Mouse (Mus musculus): ENCODE data around the gene Diexf. TPM values are rescaled to one million over a fixed set of nuclear protein-coding genes. Genes with fewer than 3 reads are reported as not detected.

The Diexf gene
- polyA plus RNA-seq, 1 experiment from 2014 or later = 7.4 TPM

DNA sequence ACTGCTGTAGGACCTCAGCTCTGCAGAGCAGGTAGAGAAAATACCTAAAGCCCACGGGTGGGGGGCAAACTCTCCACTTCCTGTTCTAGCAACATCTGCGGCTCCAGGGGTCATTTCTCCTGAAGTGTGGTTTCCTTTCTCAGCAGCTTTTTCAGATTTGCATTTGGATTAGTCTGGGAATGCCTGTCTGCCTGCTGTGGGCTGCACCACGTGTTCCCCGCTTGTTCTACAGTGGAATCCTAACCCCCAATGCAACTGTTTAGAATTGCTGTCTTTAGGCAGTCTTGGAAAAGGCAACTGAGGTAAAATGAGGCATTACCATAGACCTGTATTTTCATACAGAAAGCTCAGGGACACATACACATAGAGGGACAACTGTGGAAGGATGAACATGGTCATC lies 28.0 kb downstream of the Diexf start:
- Histone ChIP-seq H3K4me2 (ENCODE audit: low read length) (no peak overlapping the region), H3K9me3 (ENCODE audit: control insufficient read depth, low read length) (no peaks in the 10 kb centered on the region), H3K4me3 (ENCODE audit: low read length) (no peak overlapping the region), H3K27me3 (replicated peaks; ENCODE audit: control insufficient read depth, insufficient read depth, low read length) (no peaks in the 10 kb centered on the region), H3K36me3 (ENCODE audit: control insufficient read depth, insufficient read depth, low read length) (peaks cover 17% of the 10 kb centered on the region), H3K27ac (ENCODE audit: low read depth, low read length) (no peak overlapping the region), H3K9ac (ENCODE audit: low read depth, low read length) (no peak overlapping the region), H3K4me1 (ENCODE audit: control insufficient read depth, insufficient read depth, low read depth, low read length) (no peaks in the 10 kb centered on the region)
- 54% methylated on average over 4 of the region's 4 CpGs for WGBS
- no peak for ATAC-seq

DNA sequence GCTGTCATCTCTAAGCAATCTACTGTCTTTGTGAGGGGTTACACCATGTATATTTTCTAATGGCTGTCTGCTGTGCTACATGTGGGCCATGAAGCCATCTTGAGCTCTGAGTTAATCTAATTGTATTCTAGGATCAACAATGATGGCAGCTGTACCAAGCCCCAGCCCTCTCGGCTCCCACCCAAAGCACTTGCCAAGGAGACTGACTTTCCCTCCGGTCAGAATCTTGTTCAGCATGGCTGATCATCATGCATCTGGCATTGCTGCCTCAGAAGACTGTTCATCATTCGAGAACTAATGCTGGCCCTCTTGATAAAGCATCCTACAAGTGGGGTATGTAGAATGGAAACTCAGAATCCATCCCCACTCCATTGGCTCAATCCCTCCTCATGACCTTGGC lies 31.1 kb downstream of the Diexf start:
- Histone ChIP-seq H3K27ac (ENCODE audit: low read depth, low read length) (no peak overlapping the region), H3K4me3 (ENCODE audit: low read length) (no peak overlapping the region), H3K27me3 (replicated peaks; ENCODE audit: control insufficient read depth, insufficient read depth, low read length) (no peaks in the 10 kb centered on the region), H3K9me3 (ENCODE audit: control insufficient read depth, low read length) (no peaks in the 10 kb centered on the region), H3K36me3 (ENCODE audit: control insufficient read depth, insufficient read depth, low read length) (peaks cover 2% of the 10 kb centered on the region; the same call in 1 of the 2 replicates), H3K4me1 (ENCODE audit: control insufficient read depth, insufficient read depth, low read depth, low read length) (no peaks in the 10 kb centered on the region), H3K9ac (ENCODE audit: low read depth, low read length) (no peak overlapping the region), H3K4me2 (ENCODE audit: low read length) (no peak overlapping the region)
- WGBS = 84% methylated on average over 3 of the region's 3 CpGs
- ATAC-seq = no peak

DNA sequence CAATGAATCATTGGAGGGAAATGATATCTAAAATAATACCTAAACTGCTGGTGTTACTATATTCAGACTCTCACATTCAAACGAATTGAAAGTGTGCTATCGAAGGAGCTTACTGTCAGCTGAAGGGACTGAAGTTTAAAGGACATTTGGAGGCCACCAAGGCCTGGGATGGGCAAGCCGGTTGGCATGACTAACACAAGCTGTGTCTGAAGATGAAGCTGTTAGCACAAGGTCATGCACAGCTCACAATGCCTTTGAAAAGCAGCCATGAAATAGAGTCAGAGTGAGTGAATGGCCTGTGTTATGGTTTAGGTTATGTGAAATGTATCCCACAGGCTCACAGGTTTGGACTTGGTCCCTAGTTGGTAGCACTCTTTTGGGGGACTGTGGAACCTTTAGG lies 36.5 kb downstream of the Diexf start:
- Histone ChIP-seq H3K4me2 (ENCODE audit: low read length) (no peak overlapping the region), H3K9me3 (ENCODE audit: control insufficient read depth, low read length) (no peaks in the 10 kb centered on the region), H3K4me3 (ENCODE audit: low read length) (no peak overlapping the region), H3K4me1 (ENCODE audit: control insufficient read depth, insufficient read depth, low read depth, low read length) (peaks cover 2% of the 10 kb centered on the region; the same call in 1 of the 2 replicates), H3K27me3 (replicated peaks; ENCODE audit: control insufficient read depth, insufficient read depth, low read length) (no peaks in the 10 kb centered on the region), H3K36me3 (ENCODE audit: control insufficient read depth, insufficient read depth, low read length) (no peaks in the 10 kb centered on the region), H3K9ac (ENCODE audit: low read depth, low read length) (no peak overlapping the region), H3K27ac (ENCODE audit: low read depth, low read length) (no peak overlapping the region)
- no peak for ATAC-seq
- 91% methylated on average over 3 of the region's 3 CpGs for WGBS

DNA sequence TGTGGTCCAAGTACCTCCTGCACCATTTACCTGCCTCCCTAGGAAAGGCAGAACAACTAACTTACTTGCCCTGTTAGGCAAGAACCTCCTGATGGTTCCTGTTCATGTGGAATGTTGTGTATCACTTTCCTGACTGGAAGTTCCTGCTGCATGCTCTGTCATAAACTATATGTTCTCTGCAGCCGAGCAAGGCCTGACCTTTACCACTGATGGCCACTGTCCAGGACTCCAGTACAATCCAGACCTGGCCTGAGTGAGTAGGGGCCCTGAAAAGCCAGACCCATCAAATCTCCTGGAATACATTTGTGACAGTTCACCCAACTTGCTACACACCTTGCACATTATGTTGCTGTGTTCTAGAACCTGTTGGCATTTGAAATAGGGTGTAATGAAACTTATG lies 37.3 kb downstream of the Diexf start:
- no peak overlapping the region for H3K27ac ChIP-seq (ENCODE audit: low read depth, low read length)
- H3K9ac ChIP-seq (ENCODE audit: low read depth, low read length) = no peak overlapping the region
- WGBS = 83% methylated on average over 1 of the region's 1 CpGs
- ATAC-seq = no peak
- no peaks in the 10 kb centered on the region for H3K9me3 ChIP-seq (ENCODE audit: control insufficient read depth, low read length)
- H3K4me3 ChIP-seq (ENCODE audit: low read length) = no peak overlapping the region
- H3K27me3 ChIP-seq (replicated peaks; ENCODE audit: control insufficient read depth, insufficient read depth, low read length) = no peaks in the 10 kb centered on the region
- no peak overlapping the region for H3K4me2 ChIP-seq (ENCODE audit: low read length)
- H3K36me3 ChIP-seq (ENCODE audit: control insufficient read depth, insufficient read depth, low read length) = no peaks in the 10 kb centered on the region
- H3K4me1 ChIP-seq (ENCODE audit: control insufficient read depth, insufficient read depth, low read depth, low read length) = peaks cover 2% of the 10 kb centered on the region; the same call in 1 of the 2 replicates

DNA sequence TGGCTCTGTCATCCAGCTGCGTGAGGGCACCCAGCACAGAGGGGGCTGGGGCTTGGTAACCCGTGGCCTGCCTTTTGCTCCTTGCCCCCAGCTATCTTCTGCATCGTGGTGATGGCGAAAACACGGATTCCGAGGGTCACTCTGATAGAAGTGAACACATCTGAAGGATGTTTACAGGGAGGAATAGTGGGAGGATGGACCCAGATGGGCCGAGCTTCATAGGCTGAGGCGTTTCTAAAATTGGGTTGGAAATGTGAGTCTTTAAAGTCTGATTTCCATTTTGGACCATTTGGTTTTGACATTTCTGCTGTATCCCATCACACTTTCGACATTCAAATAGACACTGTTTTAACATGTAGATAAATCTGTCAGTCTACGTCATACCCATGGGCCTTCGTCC lies 39.2 kb downstream of the Diexf start:
- Histone ChIP-seq H3K9ac (ENCODE audit: low read depth, low read length) (no peak overlapping the region), H3K4me3 (ENCODE audit: low read length) (no peak overlapping the region), H3K36me3 (ENCODE audit: control insufficient read depth, insufficient read depth, low read length) (no peaks in the 10 kb centered on the region), H3K9me3 (ENCODE audit: control insufficient read depth, low read length) (no peaks in the 10 kb centered on the region), H3K27ac (ENCODE audit: low read depth, low read length) (peak overlapping the region; percentile 24; the same call in 1 of the 2 replicates), H3K4me2 (ENCODE audit: low read length) (no peak overlapping the region), H3K27me3 (replicated peaks; ENCODE audit: control insufficient read depth, insufficient read depth, low read length) (no peaks in the 10 kb centered on the region), H3K4me1 (ENCODE audit: control insufficient read depth, insufficient read depth, low read depth, low read length) (peaks cover 11% of the 10 kb centered on the region)
- 88% methylated on average over 11 of the region's 11 CpGs for WGBS
- no peak for ATAC-seq

DNA sequence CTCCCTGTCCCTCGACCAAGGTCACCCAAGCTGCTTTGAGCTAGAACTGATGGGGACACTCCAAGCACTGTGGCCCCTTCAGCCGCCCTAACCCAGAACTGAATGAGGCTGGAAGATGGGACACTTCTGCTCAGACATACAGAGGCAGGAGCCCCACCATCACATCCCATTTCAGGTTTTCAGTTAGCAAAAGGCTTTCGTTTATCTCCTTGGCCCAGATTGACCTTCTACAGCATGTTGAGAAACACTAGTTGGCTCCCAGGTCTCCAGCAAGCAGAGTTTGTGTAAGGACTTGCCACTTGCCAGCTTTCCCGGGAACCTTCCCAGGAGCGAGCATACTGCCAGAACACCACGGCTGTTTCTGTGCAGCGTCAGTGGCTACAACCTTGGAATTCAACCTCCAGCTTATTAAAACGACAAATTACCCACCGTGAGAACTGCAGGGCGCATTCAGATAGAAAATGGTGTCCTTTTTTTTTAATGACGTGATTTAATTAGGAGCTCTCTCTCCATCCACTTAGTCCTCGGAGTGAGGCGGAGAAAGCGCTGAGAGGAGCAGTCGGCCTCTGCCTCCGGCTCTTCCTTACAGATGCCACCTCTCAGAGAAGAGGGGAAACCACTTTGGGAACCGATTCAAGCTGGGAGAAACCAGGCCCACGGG lies 39.7 kb downstream of the Diexf start:
- no peak overlapping the region for H3K4me3 ChIP-seq (ENCODE audit: low read length)
- H3K27me3 ChIP-seq (replicated peaks; ENCODE audit: control insufficient read depth, insufficient read depth, low read length) = no peaks in the 10 kb centered on the region
- no peak overlapping the region for H3K4me2 ChIP-seq (ENCODE audit: low read length)
- H3K27ac ChIP-seq (ENCODE audit: low read depth, low read length) = peak overlapping the region; percentile 24; the same call in 1 of the 2 replicates
- peak; percentile 67 for ATAC-seq
- no peaks in the 10 kb centered on the region for H3K9me3 ChIP-seq (ENCODE audit: control insufficient read depth, low read length)
- 50% methylated on average over 18 of the region's 18 CpGs for WGBS
- H3K4me1 ChIP-seq (ENCODE audit: control insufficient read depth, insufficient read depth, low read depth, low read length) = peaks cover 11% of the 10 kb centered on the region
- no peaks in the 10 kb centered on the region for H3K36me3 ChIP-seq (ENCODE audit: control insufficient read depth, insufficient read depth, low read length)
- no peak overlapping the region for H3K9ac ChIP-seq (ENCODE audit: low read depth, low read length)

DNA sequence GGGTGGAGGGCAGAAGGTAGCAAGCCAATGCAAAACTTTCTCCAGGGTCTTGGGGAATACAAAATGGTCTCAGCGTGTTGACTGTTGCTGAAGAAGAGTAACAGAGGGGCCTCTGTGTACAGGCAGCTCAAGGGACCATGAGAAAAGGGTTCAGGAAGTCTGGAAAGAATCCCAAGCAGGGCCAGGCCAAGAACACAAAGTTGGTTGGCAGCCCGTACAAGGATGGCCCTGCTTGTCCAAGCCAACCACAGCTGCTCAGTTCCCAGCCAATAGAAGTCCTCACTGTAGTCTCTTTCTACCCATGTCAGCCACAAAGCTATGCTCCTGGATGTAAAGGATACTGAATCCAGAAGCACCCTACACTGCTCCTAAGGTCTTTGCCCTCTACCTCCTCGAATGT lies 40.4 kb downstream of the Diexf start:
- Histone ChIP-seq H3K27me3 (replicated peaks; ENCODE audit: control insufficient read depth, insufficient read depth, low read length) (no peaks in the 10 kb centered on the region), H3K9ac (ENCODE audit: low read depth, low read length) (no peak overlapping the region), H3K4me3 (ENCODE audit: low read length) (no peak overlapping the region), H3K36me3 (ENCODE audit: control insufficient read depth, insufficient read depth, low read length) (no peaks in the 10 kb centered on the region), H3K4me2 (ENCODE audit: low read length) (no peak overlapping the region), H3K27ac (ENCODE audit: low read depth, low read length) (no peak overlapping the region; the same call in 1 of the 2 replicates), H3K9me3 (ENCODE audit: control insufficient read depth, low read length) (no peaks in the 10 kb centered on the region), H3K4me1 (ENCODE audit: control insufficient read depth, insufficient read depth, low read depth, low read length) (peaks cover 11% of the 10 kb centered on the region)
- WGBS = 69% methylated on average over 3 of the region's 3 CpGs
- ATAC-seq = peak; percentile 65

DNA sequence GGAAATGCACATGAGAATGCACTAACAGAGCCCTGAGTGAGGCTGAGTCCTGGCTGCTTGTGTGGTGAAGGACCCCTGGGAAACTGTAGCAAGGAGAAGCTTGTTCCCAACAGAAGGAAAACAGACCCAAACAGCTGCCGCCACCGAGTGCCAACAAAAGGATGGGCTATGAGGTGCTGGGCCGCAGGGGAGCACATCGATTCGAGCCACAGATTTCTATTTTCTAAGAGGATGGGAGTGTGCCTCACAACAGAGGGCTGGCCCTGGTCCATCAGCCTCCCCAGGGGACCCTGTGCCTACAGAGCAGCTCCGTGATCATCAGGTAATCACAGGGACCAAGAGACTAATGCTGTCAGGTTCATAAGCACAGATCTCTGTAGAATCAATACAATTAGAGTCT lies 40.9 kb downstream of the Diexf start:
- WGBS = 64% methylated on average over 6 of the region's 6 CpGs
- no peak overlapping the region for H3K27ac ChIP-seq (ENCODE audit: low read depth, low read length)

DNA sequence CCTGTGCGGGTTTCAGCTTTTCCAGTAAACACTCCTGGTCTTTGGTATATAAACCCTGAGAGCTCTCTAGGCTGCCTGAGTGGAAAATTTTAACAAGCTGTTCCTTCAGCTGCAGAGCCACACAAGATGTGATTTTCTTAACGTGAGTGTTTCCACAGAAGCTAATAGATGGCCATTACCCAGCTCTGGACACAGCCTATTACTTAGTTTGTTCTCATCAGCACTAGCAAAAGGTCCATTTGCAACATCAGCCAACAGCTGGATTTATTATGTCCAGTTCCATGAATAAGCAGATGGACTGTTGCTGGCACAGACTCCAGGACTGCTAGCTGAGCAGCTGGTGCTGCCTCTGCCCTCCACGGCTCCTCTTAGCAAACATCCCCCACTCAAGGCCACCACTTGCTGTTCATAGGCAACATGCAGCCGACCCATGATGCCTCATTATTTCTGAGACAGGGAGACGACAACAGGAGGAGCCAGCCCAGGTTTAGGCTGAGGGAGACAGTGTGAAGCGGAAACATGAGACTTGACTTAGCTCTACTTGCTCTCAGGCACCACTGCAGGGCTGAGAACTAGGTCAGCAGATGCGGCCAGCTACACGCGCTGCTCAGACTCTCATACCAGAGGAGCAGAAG lies 43.1 kb downstream of the Diexf start:
- Histone ChIP-seq H3K9me3 (ENCODE audit: control insufficient read depth, low read length) (no peaks in the 10 kb centered on the region), H3K4me2 (ENCODE audit: low read length) (no peak overlapping the region), H3K9ac (ENCODE audit: low read depth, low read length) (no peak overlapping the region), H3K4me3 (ENCODE audit: low read length) (no peak overlapping the region), H3K36me3 (ENCODE audit: control insufficient read depth, insufficient read depth, low read length) (no peaks in the 10 kb centered on the region), H3K27ac (ENCODE audit: low read depth, low read length) (peak overlapping the region; percentile 62), H3K4me1 (ENCODE audit: control insufficient read depth, insufficient read depth, low read depth, low read length) (peaks cover 21% of the 10 kb centered on the region), H3K27me3 (replicated peaks; ENCODE audit: control insufficient read depth, insufficient read depth, low read length) (no peaks in the 10 kb centered on the region)
- WGBS = 53% methylated on average over 9 of the region's 9 CpGs
- no peak for ATAC-seq

More for the DNA sequence above, 40.9 kb downstream of the Diexf start:
- no peaks in the 10 kb centered on the region for H3K9me3 ChIP-seq (ENCODE audit: control insufficient read depth, low read length)
- H3K4me2 ChIP-seq (ENCODE audit: low read length) = no peak overlapping the region
- H3K27me3 ChIP-seq (replicated peaks; ENCODE audit: control insufficient read depth, insufficient read depth, low read length) = no peaks in the 10 kb centered on the region
- no peaks in the 10 kb centered on the region for H3K36me3 ChIP-seq (ENCODE audit: control insufficient read depth, insufficient read depth, low read length)
- no peak overlapping the region for H3K4me3 ChIP-seq (ENCODE audit: low read length)
- ATAC-seq = no peak
- no peak overlapping the region for H3K9ac ChIP-seq (ENCODE audit: low read depth, low read length)
- peaks cover 11% of the 10 kb centered on the region for H3K4me1 ChIP-seq (ENCODE audit: control insufficient read depth, insufficient read depth, low read depth, low read length)

Data from hindbrain, embryonic 16.5 days (tissue).